Mouse (Mus musculus) bone marrow macrophage, adult 2 months (primary cell): ENCODE data around the gene Ncbp1.

ENCODE experiments used
- CTCF ChIP-seq: IDR thresholded peaks from 2 replicates; pipeline ENCODE4 v1.5.1; 2012; ENCODE audit warnings: low read depth, mild to moderate bottlenecking, low read length, moderate library complexity
- POLR2A ChIP-seq: IDR thresholded peaks from 2 replicates; pipeline ENCODE4 v1.6.1; 2012; ENCODE audit warnings: mild to moderate bottlenecking, low read depth, low read length, borderline replicate concordance

GRCm38 (mm10) chr4:46095826-46096159 lies 42.6 kb upstream of the Ncbp1 start:
- TF ChIP-seq POLR2A, result no peak
- TF ChIP-seq CTCF, result no peak
